Mouse (Mus musculus) heart, adult 2 months (tissue): ENCODE results near the gene Tmprss3. TPM values are rescaled to one million over a fixed set of nuclear protein-coding genes. Genes with fewer than 3 reads are reported as not detected.

Experiments used
- DNase-seq, 2 experiments: peaks; one replicate each; pipeline ENCODE4 v3.0.0; 2021
- H3K27ac ChIP-seq: fragments of 200-600 bp; 2 replicates; pipeline ENCODE4 v1.8.1; 2022
- H3K27me3 ChIP-seq: fragments of 200-500 bp; 2 replicates; pipeline ENCODE4 v1.6.1; 2012; ENCODE audit warnings: mild to moderate bottlenecking, low read length, inconsistent platforms, mixed read lengths; ENCODE audit not compliant: control insufficient read depth, insufficient read depth
- H3K36me3 ChIP-seq: fragments of 200-500 bp; 2 replicates; pipeline ENCODE4 v1.6.1; 2012; ENCODE audit warnings: low read length, inconsistent platforms; ENCODE audit not compliant: control insufficient read depth, insufficient read depth
- H3K4me1 ChIP-seq: fragments of 200-500 bp; 2 replicates; pipeline ENCODE4 v1.6.1; 2011; ENCODE audit warnings: low read length; ENCODE audit not compliant: control insufficient read depth, insufficient read depth
- H3K4me3 ChIP-seq: fragments of 200-600 bp; 2 replicates; pipeline ENCODE4 v1.8.1; 2022
- H3K79me2 ChIP-seq: fragments of 200-500 bp; replicated peaks from 2 replicates; pipeline ENCODE4 v1.6.1; 2012; ENCODE audit warnings: mild to moderate bottlenecking, inconsistent platforms, low read length, moderate library complexity, mixed read lengths; ENCODE audit not compliant: control insufficient read depth, insufficient read depth
- H3K9ac ChIP-seq: fragments of 200-500 bp; 2 replicates; pipeline ENCODE4 v1.6.1; 2012; ENCODE audit warnings: low read depth, mild to moderate bottlenecking, control low read depth, inconsistent platforms, low read length, mixed read lengths
- CTCF ChIP-seq: fragments of 200-600 bp; IDR thresholded peaks from 2 replicates; pipeline ENCODE4 v1.8.1; 2022; ENCODE audit warnings: antibody characterized with exemption, mild to moderate bottlenecking, moderate library complexity
- EP300 ChIP-seq: fragments of 200-500 bp; IDR thresholded peaks from 2 replicates; pipeline ENCODE4 v1.6.1; 2011; ENCODE audit warnings: low read depth, low read length, control low read depth; ENCODE audit not compliant: insufficient read depth
- POLR2A ChIP-seq: fragments of 200-500 bp; IDR thresholded peaks from 2 replicates; pipeline ENCODE4 v1.6.1; 2011; ENCODE audit warnings: mild to moderate bottlenecking, low read depth, low read length, control low read depth; ENCODE audit not compliant: insufficient read depth
- WGBS: fragments of 180-500 bp; shearing (Covaris S2); methylation state at CpG from one replicate; pipeline ENCODE4 v1.1.7; 2018; 5-methylcytosine and 5-hydroxymethylcytosine counted together
- intact Hi-C: fragments of 180-260 bp; cut with DNase I; formaldehyde crosslinking; loops from one replicate; pipeline ENCODE4 v1.15.1; 2025
- polyA plus RNA-seq: library from polyadenylated mRNA; depleted of rRNA; stranded (reverse); fragments of >200 nt; gene quantifications from 2 replicates; pipeline ENCODE4 v1.2.3, GENCODE M21; 2012
- total RNA-seq, 2 experiments: library from RNA; stranded (reverse); gene quantifications; 2 replicates each; pipeline ENCODE4 v1.2.3; 2021

Tmprss3 gene
- total and polyA plus RNA-seq, 3 experiments: not detected

DNA sequence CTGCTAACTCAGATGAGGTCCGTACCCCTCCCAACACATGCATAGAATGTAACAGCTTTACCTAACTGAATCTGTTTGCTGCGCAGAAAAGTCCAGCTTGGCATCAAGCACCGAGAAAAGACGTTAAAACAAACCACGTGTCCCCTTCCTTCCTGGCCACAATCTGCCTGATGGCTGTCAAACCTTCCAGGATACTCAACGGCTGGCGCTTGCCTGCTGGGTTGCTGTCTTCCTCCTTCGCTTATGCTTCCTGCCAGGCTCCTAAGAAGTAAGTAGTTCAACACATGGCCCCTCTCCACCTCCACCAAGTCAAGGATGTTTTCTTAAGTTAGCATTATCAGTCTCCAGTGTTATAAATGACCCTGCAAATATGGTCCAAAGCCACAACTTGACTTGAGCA lies 45.0 kb downstream of the Tmprss3 start:
- 27% methylated on average over 8 of the region's 8 CpGs for WGBS

GRCm38 (mm10) chr17:31152966-31153499 lies 45.7 kb downstream of the Tmprss3 start:
- Histone ChIP-seq H3K4me1 (no peaks in the 10 kb centered on the region; the same call in 1 of the 2 replicates), H3K4me3 (no peak overlapping the region), H3K9ac (no peak overlapping the region), H3K36me3 (no peaks in the 10 kb centered on the region), H3K27me3 (no peaks in the 10 kb centered on the region), H3K79me2 (no peaks in the 10 kb centered on the region), H3K27ac (no peak overlapping the region)
- TF ChIP-seq CTCF: no peak
- no peak for TF ChIP-seq POLR2A
- no peak for TF ChIP-seq EP300
- DNase-seq: no peak
- intact Hi-C loops: no loop called here
- 70% methylated on average over 9 of the region's 9 CpGs for WGBS

More for the DNA sequence above, 45.0 kb downstream of the Tmprss3 start:
- intact Hi-C loops: no loop called here
- Histone ChIP-seq H3K36me3 (no peaks in the 10 kb centered on the region), H3K79me2 (no peaks in the 10 kb centered on the region), H3K4me1 (no peaks in the 10 kb centered on the region; the same call in 1 of the 2 replicates), H3K27ac (no peak overlapping the region), H3K27me3 (no peaks in the 10 kb centered on the region), H3K9ac (no peak overlapping the region), H3K4me3 (no peak overlapping the region)
- TF ChIP-seq CTCF (no peak), POLR2A (no peak), EP300 (no peak)
- no peak for DNase-seq

DNA sequence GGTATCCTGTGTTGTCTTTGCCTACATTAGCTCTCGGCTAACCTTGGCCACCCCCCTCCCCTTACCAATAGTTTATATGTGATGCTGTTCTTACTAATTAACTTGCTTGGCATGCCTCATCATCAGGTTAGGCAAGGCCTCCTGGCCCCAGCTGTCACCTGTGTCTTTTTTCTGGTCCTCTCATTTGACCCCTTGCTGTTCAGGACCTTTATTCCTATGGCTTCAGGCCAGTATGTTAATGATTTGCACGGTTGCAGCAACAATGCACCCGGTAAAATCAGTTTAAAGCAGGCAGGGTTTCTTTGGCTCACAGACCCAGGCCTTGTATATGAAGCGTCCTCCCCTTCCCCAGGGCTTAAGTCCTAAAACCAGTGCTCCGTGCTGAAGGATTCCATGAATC lies 46.3 kb downstream of the Tmprss3 start:
- TF ChIP-seq POLR2A (no peak), CTCF (no peak), EP300 (no peak)

DNA sequence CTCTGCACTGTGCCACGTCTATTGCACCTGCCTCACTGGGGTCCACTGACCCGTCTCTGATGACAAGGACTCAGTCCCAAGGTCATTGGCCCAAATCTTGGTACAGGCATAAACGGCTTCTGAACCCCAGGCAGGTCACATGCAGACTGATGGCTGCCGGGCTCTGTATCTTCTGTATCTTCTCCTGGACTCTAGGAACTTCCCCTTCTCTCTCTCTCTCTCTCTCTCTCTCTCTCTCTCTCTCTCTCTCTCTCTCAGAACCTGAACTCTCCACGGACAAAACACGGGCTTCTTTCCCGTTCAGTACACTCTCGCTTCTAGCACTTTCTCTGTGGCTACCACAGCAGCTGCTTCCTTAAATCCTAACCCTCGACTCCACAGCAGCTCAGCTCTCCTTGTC lies 52.8 kb downstream of the Tmprss3 start:
- intact Hi-C loops: no loop called here

More for the DNA sequence above, 46.3 kb downstream of the Tmprss3 start:
- WGBS: 62% methylated on average over 5 of the region's 5 CpGs
- intact Hi-C loops: no loop called here
- no peaks in the 10 kb centered on the region; the same call in 1 of the 2 replicates for H3K4me1 ChIP-seq
- no peak overlapping the region for H3K27ac ChIP-seq
- H3K79me2 ChIP-seq: no peaks in the 10 kb centered on the region
- no peak for DNase-seq
- no peak overlapping the region for H3K4me3 ChIP-seq
- H3K27me3 ChIP-seq: no peaks in the 10 kb centered on the region
- H3K36me3 ChIP-seq: no peaks in the 10 kb centered on the region
- H3K9ac ChIP-seq: no peak overlapping the region

GRCm38 (mm10) chr17:31144040-31145037 lies 54.4 kb downstream of the Tmprss3 start, which contains the start of gene Tff2:
Gene Tff2, minus strand, starts transcription at chr17:31144282.
- H3K4me3 ChIP-seq: no peak within 1 kb of the TSS
- intact Hi-C loops: no loop called here
- no peak within 1 kb of the TSS for H3K9ac ChIP-seq
- WGBS: 64% methylated on average over 15 of the region's 15 CpGs
- TF ChIP-seq CTCF (no peak), EP300 (no peak), POLR2A (no peak)
- no peak for DNase-seq
- H3K4me1 ChIP-seq: no peaks in the 10 kb centered on the region
- H3K27me3 ChIP-seq: no peaks in the 10 kb centered on the region
- H3K27ac ChIP-seq: no peak within 1 kb of the TSS
- H3K79me2 ChIP-seq: no peaks in the 10 kb centered on the region
- H3K36me3 ChIP-seq: no peaks in the 10 kb centered on the region

More for the DNA sequence above, 52.8 kb downstream of the Tmprss3 start:
- Histone ChIP-seq H3K27me3 (no peaks in the 10 kb centered on the region), H3K79me2 (no peaks in the 10 kb centered on the region), H3K27ac (no peak overlapping the region), H3K4me3 (no peak overlapping the region), H3K36me3 (no peaks in the 10 kb centered on the region), H3K9ac (no peak overlapping the region), H3K4me1 (no peaks in the 10 kb centered on the region)
- 67% methylated on average over 9 of the region's 9 CpGs for WGBS
- DNase-seq: no peak
- TF ChIP-seq EP300 (no peak), CTCF (no peak), POLR2A (no peak)

DNA sequence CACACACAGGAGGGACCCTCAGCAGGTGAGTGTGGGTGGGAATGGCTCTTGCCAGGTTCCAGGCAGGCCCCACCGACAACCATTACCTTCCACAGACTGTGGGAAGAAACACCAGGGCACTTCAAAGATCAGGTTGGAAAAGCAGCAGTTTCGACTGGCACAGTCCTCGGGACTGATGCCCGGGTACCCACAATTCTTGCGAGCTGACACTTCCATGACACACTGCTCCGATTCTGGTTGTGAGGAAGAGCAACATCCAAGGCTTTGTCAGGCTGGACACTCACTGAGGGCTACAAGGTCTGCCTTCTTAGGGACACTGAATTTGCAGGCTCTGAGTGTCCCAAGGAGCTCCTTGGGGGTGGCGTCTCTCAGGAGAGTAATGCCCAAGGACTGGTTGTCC lies 56.7 kb downstream of the Tmprss3 start:
- no peaks in the 10 kb centered on the region for H3K27me3 ChIP-seq
- TF ChIP-seq EP300 (no peak), POLR2A (no peak), CTCF (no peak)
- H3K79me2 ChIP-seq: no peaks in the 10 kb centered on the region
- H3K36me3 ChIP-seq: no peaks in the 10 kb centered on the region
- no peak overlapping the region for H3K27ac ChIP-seq
- intact Hi-C loops: no loop called here
- WGBS: 90% methylated on average over 7 of the region's 7 CpGs
- no peak for DNase-seq
- no peak overlapping the region for H3K4me3 ChIP-seq
- H3K9ac ChIP-seq: no peak overlapping the region
- no peaks in the 10 kb centered on the region for H3K4me1 ChIP-seq
